Mouse (Mus musculus): ENCODE data around the gene Mxra8. TPM values are rescaled to one million over a fixed set of nuclear protein-coding genes. Genes with fewer than 3 reads are reported as not detected.
A peak's percentile ranks its signal among the peaks of the same experiment; 100 is the strongest.

The Mxra8 gene
- polyA plus RNA-seq, 1 experiment from 2014 or later: 36.8 TPM

DNA sequence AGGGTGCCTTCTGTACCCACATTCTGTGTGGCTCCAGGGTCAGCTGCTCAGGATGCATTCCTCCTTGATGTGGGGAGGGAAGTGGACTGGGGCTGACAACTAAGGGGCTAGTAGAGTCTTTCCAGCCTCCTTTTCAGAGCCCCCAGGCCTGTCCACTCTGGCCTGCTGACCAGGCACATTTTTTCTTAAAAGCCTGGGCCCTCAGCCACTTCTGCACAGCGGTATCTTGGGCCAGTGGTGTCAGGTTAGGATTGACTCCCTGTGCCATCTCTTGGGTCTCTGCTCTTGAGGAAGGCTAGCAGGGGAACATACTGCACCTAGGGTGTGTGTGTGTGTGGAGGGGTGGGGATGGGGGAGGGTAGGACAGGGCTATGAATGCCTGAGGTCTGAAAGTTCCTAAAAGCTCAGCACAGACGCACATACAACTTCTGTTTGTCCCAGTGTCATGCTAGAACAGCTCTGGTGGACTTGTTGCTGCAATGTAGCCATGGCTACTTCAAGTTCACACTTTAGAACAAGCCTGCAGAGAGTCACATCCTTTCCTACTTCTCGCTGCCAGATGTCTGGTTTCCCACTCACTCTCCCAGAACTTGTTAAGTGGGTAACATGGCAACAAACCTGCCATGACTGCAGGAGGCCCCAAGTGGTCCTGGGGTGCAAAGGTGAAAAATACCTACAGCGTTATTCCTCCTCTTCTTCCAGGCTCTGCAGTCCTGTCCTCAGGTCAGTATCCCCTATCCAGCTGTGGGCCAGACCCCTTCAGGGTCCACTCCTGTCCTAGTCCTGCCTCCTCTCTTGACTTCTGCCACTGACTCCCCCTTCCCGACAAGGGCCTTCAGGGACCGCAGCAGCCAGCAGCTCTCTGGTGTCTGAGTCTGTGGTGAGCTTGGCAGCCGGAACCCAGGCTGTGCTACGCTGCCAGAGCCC is 859 bp downstream of the Mxra8 start:
- Histone ChIP-seq H3K4me3 (ENCODE audit: low read depth, low read length) (peak overlapping the region; percentile 21), H3K27me3 (ENCODE audit: control insufficient read depth, insufficient read depth, low read length) (0 out of 2 replicates have a peak, but pooled peaks cover 3% of the 10 kb centered on the region), H3K4me2 (replicated peaks; ENCODE audit: low read depth, low read length) (peak overlapping the region; percentile 62), H3K4me1 (replicated peaks; ENCODE audit: control insufficient read depth, insufficient read depth, low read length) (peaks cover 14% of the 10 kb centered on the region), H3K9ac (ENCODE audit: low read depth, low read length) (peak overlapping the region; percentile 53), H3K9me3 (ENCODE audit: control insufficient read depth, low read length) (no peaks in the 10 kb centered on the region), H3K27ac (ENCODE audit: low read depth, low read length) (peak overlapping the region; percentile 36; the same call in 1 of the 2 replicates), H3K36me3 (ENCODE audit: control insufficient read depth, insufficient read depth, low read length) (no peaks in the 10 kb centered on the region)
- ATAC-seq (ENCODE audit: low FRiP score): peak; percentile 26; the same call in 1 of the 2 replicates
- WGBS: 8% methylated on average over 8 of the region's 8 CpGs
- DNase-seq (ENCODE audit: low spot score): peak; percentile 18

DNA sequence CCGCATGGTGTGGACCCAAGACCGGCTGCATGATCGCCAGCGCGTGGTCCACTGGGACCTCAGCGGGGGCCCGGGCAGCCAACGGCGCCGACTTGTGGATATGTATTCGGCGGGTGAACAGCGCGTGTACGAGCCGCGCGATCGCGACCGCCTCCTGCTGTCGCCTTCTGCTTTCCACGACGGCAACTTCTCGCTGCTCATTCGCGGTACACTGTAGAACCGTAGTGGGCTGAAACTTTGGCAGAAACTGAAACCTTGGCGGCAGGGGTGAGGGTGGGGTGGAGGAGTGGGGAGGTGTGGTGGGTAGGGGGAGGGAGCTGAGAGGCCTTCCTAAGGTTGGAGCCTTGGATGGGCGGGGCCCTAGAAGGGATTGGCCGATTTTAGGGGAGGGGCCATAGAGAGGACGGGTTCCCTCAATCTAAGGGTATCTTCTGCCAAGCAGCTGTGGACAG is 1.5 kb downstream of the Mxra8 start:
- 0 out of 2 replicates have a peak, but pooled peaks cover 3% of the 10 kb centered on the region for H3K27me3 ChIP-seq (ENCODE audit: control insufficient read depth, insufficient read depth, low read length)
- peak; percentile 65 for DNase-seq (ENCODE audit: low spot score)
- peak overlapping the region; percentile 62 for H3K4me2 ChIP-seq (replicated peaks; ENCODE audit: low read depth, low read length)
- H3K9me3 ChIP-seq (ENCODE audit: control insufficient read depth, low read length): no peaks in the 10 kb centered on the region
- peak overlapping the region; percentile 21; the same call in 1 of the 2 replicates for H3K9ac ChIP-seq (ENCODE audit: low read depth, low read length)
- H3K4me1 ChIP-seq (replicated peaks; ENCODE audit: control insufficient read depth, insufficient read depth, low read length): peaks cover 14% of the 10 kb centered on the region
- peak overlapping the region; percentile 21 for H3K4me3 ChIP-seq (ENCODE audit: low read depth, low read length)
- WGBS: under 1% methylated on average over 32 of the region's 32 CpGs
- ATAC-seq (ENCODE audit: low FRiP score): peak; percentile 51
- H3K27ac ChIP-seq (ENCODE audit: low read depth, low read length): no peak overlapping the region
- H3K36me3 ChIP-seq (ENCODE audit: control insufficient read depth, insufficient read depth, low read length): no peaks in the 10 kb centered on the region

DNA sequence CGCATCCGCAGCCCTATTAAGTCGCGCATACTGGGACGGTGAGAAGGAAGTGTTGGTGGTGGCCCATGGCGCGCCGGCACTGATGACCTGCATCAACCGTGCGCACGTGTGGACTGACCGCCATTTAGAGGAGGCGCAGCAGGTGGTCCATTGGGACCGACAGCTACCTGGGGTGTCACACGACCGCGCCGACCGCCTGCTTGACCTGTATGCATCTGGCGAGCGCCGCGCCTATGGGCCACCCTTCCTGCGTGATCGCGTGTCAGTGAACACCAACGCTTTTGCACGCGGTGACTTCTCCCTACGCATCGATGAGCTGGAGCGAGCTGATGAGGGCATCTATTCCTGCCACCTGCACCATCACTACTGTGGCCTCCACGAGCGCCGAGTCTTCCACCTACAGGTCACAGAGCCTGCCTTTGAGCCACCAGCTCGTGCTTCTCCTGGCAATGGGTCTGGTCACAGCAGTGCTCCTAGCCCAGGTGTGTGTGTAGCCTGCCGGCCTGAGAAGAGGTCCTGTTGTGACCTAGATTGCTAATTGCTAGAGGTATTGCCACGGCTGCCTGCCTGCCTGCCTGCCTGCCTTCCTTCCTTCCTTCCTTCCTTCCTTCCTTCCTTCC is 2.3 kb downstream of the Mxra8 start:
- ATAC-seq (ENCODE audit: low FRiP score): no peak; the same call in 1 of the 2 replicates
- Histone ChIP-seq H3K27ac (ENCODE audit: low read depth, low read length) (no peak overlapping the region), H3K4me3 (ENCODE audit: low read depth, low read length) (0 out of 2 replicates have a peak overlapping the region, but pooled peaks have one; percentile 10), H3K4me2 (replicated peaks; ENCODE audit: low read depth, low read length) (peak overlapping the region; percentile 62), H3K4me1 (replicated peaks; ENCODE audit: control insufficient read depth, insufficient read depth, low read length) (peaks cover 14% of the 10 kb centered on the region), H3K9me3 (ENCODE audit: control insufficient read depth, low read length) (no peaks in the 10 kb centered on the region), H3K9ac (ENCODE audit: low read depth, low read length) (0 out of 2 replicates have a peak overlapping the region, but pooled peaks have one; percentile 15), H3K27me3 (ENCODE audit: control insufficient read depth, insufficient read depth, low read length) (0 out of 2 replicates have a peak, but pooled peaks cover 3% of the 10 kb centered on the region), H3K36me3 (ENCODE audit: control insufficient read depth, insufficient read depth, low read length) (no peaks in the 10 kb centered on the region)
- no peak for DNase-seq (ENCODE audit: low spot score)
- 36% methylated on average over 38 of the region's 38 CpGs for WGBS

- Histone ChIP-seq H3K9me3 (ENCODE audit: control insufficient read depth, low read length) (no peaks in the 10 kb centered on the region), H3K36me3 (ENCODE audit: control insufficient read depth, insufficient read depth, low read length) (no peaks in the 10 kb centered on the region), H3K27me3 (ENCODE audit: control insufficient read depth, insufficient read depth, low read length) (0 out of 2 replicates have a peak, but pooled peaks cover 3% of the 10 kb centered on the region), H3K9ac (ENCODE audit: low read depth, low read length) (no peak overlapping the region), H3K4me1 (replicated peaks; ENCODE audit: control insufficient read depth, insufficient read depth, low read length) (peaks cover 14% of the 10 kb centered on the region), H3K27ac (ENCODE audit: low read depth, low read length) (no peak overlapping the region), H3K4me3 (ENCODE audit: low read depth, low read length) (no peak overlapping the region), H3K4me2 (replicated peaks; ENCODE audit: low read depth, low read length) (no peak overlapping the region)
- ATAC-seq (ENCODE audit: low FRiP score) (no peak), DNase-seq (ENCODE audit: low spot score) (no peak)
- 92% methylated on average over 5 of the region's 5 CpGs for WGBS
Measured at GRCm38 (mm10) chr4:155843231-155843630, 3.8 kb downstream of the Mxra8 start.

- H3K27ac ChIP-seq (ENCODE audit: low read depth, low read length): peak within 1 kb of the TSS; percentile 27; the same call in 1 of the 2 replicates
- ATAC-seq (ENCODE audit: low FRiP score): peak; percentile 93
Measured at GRCm38 (mm10) chr4:155846871-155847578, 7.5 kb downstream of the Mxra8 start, which contains the start of gene Dvl1. Gene Dvl1, plus strand, starts transcription at chr4:155847402.

GRCm38 (mm10) chr4:155847591-155848352 is 8.3 kb downstream of the Mxra8 start:
- Histone ChIP-seq H3K27ac (ENCODE audit: low read depth, low read length) (peak overlapping the region; percentile 27; the same call in 1 of the 2 replicates), H3K27me3 (ENCODE audit: control insufficient read depth, insufficient read depth, low read length) (no peaks in the 10 kb centered on the region), H3K4me1 (replicated peaks; ENCODE audit: control insufficient read depth, insufficient read depth, low read length) (peaks cover 7% of the 10 kb centered on the region), H3K9me3 (ENCODE audit: control insufficient read depth, low read length) (no peaks in the 10 kb centered on the region), H3K4me2 (replicated peaks; ENCODE audit: low read depth, low read length) (peak overlapping the region; percentile 78), H3K36me3 (ENCODE audit: control insufficient read depth, insufficient read depth, low read length) (no peaks in the 10 kb centered on the region), H3K4me3 (ENCODE audit: low read depth, low read length) (peak overlapping the region; percentile 77), H3K9ac (ENCODE audit: low read depth, low read length) (peak overlapping the region; percentile 92)
- ATAC-seq (ENCODE audit: low FRiP score): peak; percentile 63
- 1% methylated on average over 64 of the region's 69 CpGs for WGBS
- DNase-seq (ENCODE audit: low spot score): peak; percentile 52

More at GRCm38 (mm10) chr4:155846871-155847578, 7.5 kb downstream of the Mxra8 start, which contains the start of gene Dvl1:
- Histone ChIP-seq H3K9ac (ENCODE audit: low read depth, low read length) (peak within 1 kb of the TSS; percentile 92), H3K36me3 (ENCODE audit: control insufficient read depth, insufficient read depth, low read length) (no peaks in the 10 kb centered on the region), H3K4me2 (replicated peaks; ENCODE audit: low read depth, low read length) (peak within 1 kb of the TSS; percentile 78), H3K4me1 (replicated peaks; ENCODE audit: control insufficient read depth, insufficient read depth, low read length) (peaks cover 7% of the 10 kb centered on the region), H3K27me3 (ENCODE audit: control insufficient read depth, insufficient read depth, low read length) (no peaks in the 10 kb centered on the region), H3K4me3 (ENCODE audit: low read depth, low read length) (peak within 1 kb of the TSS; percentile 77), H3K9me3 (ENCODE audit: control insufficient read depth, low read length) (no peaks in the 10 kb centered on the region)
- WGBS: 5% methylated on average over 32 of the region's 65 CpGs
- peak; percentile 96 for DNase-seq (ENCODE audit: low spot score)

DNA sequence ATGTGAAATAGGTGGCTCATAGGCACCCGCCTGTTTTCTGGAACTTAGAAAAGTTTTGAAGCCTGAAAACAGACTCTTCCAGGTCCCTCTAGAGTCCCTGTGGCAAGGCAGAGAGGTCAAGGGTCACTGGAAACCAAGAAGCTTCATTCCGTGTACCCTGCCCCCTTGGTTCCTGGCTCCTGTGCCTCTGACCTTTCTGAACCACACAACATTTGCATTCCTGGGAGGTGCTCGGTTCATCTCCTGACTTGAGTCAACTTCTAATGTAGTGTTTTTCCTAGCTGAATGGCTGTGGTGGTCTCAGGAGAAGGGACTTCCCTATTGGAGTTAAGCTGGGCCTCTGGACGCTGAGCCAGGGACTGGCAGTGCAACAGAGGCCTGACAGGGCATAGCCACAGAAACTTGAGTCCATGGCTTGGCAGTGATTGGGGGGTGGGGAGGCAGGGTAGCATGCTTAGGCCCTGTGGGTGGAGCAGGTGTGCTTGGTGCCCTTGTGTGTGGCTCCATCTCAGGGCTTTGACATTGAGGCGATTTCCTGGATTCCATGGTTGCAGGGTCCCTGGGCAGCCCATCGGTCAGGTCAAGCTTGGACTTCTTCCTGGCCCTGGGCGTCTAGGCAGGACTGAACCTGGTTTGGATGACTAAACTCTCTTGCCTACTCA is 9.1 kb downstream of the Mxra8 start:
- ATAC-seq (ENCODE audit: low FRiP score): no peak
- 59% methylated on average over 7 of the region's 7 CpGs for WGBS
- peak overlapping the region; percentile 92 for H3K9ac ChIP-seq (ENCODE audit: low read depth, low read length)
- peak overlapping the region; percentile 78 for H3K4me2 ChIP-seq (replicated peaks; ENCODE audit: low read depth, low read length)
- H3K9me3 ChIP-seq (ENCODE audit: control insufficient read depth, low read length): no peaks in the 10 kb centered on the region
- DNase-seq (ENCODE audit: low spot score): no peak
- peaks cover 7% of the 10 kb centered on the region for H3K4me1 ChIP-seq (replicated peaks; ENCODE audit: control insufficient read depth, insufficient read depth, low read length)
- no peaks in the 10 kb centered on the region for H3K36me3 ChIP-seq (ENCODE audit: control insufficient read depth, insufficient read depth, low read length)
- no peak overlapping the region for H3K27ac ChIP-seq (ENCODE audit: low read depth, low read length)
- H3K4me3 ChIP-seq (ENCODE audit: low read depth, low read length): peak overlapping the region; percentile 77
- no peaks in the 10 kb centered on the region for H3K27me3 ChIP-seq (ENCODE audit: control insufficient read depth, insufficient read depth, low read length)
